Mouse (Mus musculus): ENCODE results near the gene Prph. TPM values are rescaled to one million over a fixed set of nuclear protein-coding genes. Genes with fewer than 3 reads are reported as not detected.

Gene Prph
- polyA plus RNA-seq, 1 experiment: not detected

- no peak overlapping the region for H3K4me3 ChIP-seq (ENCODE audit: insufficient read depth, low read depth, low read length)
- H3K27ac ChIP-seq (ENCODE audit: insufficient read depth, low read depth, low read length): no peak overlapping the region
- TF ChIP-seq POLR2A (IDR thresholded peaks at IDR 0.05; ENCODE audit: insufficient read depth, low read depth, low read length) (no peak), CTCF (IDR thresholded peaks at IDR 0.05; ENCODE audit: insufficient read depth, low read depth, low read length) (no peak)
- 96% methylated on average over 12 of the region's 12 CpGs for WGBS
- no peaks in the 10 kb centered on the region for H3K4me1 ChIP-seq (ENCODE audit: control insufficient read depth, insufficient read depth, low read length)
These were observed 27.3 kb downstream of the Prph start for GRCm38 (mm10) chr15:99082322-99082721.

GRCm38 (mm10) chr15:99082840-99083239 lies 27.9 kb downstream of the Prph start:
- no peak for TF ChIP-seq CTCF (IDR thresholded peaks at IDR 0.05; ENCODE audit: insufficient read depth, low read depth, low read length)
- TF ChIP-seq POLR2A (IDR thresholded peaks at IDR 0.05; ENCODE audit: insufficient read depth, low read depth, low read length): no peak
- Histone ChIP-seq H3K4me3 (ENCODE audit: insufficient read depth, low read depth, low read length) (no peak overlapping the region), H3K27ac (ENCODE audit: insufficient read depth, low read depth, low read length) (no peak overlapping the region), H3K4me1 (ENCODE audit: control insufficient read depth, insufficient read depth, low read length) (no peaks in the 10 kb centered on the region)
- WGBS: 93% methylated on average over 16 of the region's 16 CpGs

- WGBS: 57% methylated on average over 9 of the region's 9 CpGs
- Histone ChIP-seq H3K4me1 (ENCODE audit: control insufficient read depth, insufficient read depth, low read length) (peaks cover 2% of the 10 kb centered on the region; the same call in 1 of the 2 replicates), H3K27ac (ENCODE audit: insufficient read depth, low read depth, low read length) (no peak overlapping the region), H3K4me3 (ENCODE audit: insufficient read depth, low read depth, low read length) (no peak overlapping the region)
- no peak for TF ChIP-seq POLR2A (IDR thresholded peaks at IDR 0.05; ENCODE audit: insufficient read depth, low read depth, low read length)
- TF ChIP-seq CTCF (IDR thresholded peaks at IDR 0.05; ENCODE audit: insufficient read depth, low read depth, low read length): peak; percentile 34; the same call in 1 of the 2 replicates
These were observed 28.3 kb downstream of the Prph start for GRCm38 (mm10) chr15:99083258-99083657.

GRCm38 (mm10) chr15:99083867-99084557 lies 29.0 kb downstream of the Prph start:
- no peak overlapping the region for H3K27ac ChIP-seq (ENCODE audit: insufficient read depth, low read depth, low read length)
- H3K4me3 ChIP-seq (ENCODE audit: insufficient read depth, low read depth, low read length): no peak overlapping the region
- peaks cover 4% of the 10 kb centered on the region; the same call in 1 of the 2 replicates for H3K4me1 ChIP-seq (ENCODE audit: control insufficient read depth, insufficient read depth, low read length)
- 42% methylated on average over 11 of the region's 11 CpGs for WGBS
- TF ChIP-seq POLR2A (IDR thresholded peaks at IDR 0.05; ENCODE audit: insufficient read depth, low read depth, low read length) (no peak), CTCF (IDR thresholded peaks at IDR 0.05; ENCODE audit: insufficient read depth, low read depth, low read length) (no peak)

- peaks cover 4% of the 10 kb centered on the region; the same call in 1 of the 2 replicates for H3K4me1 ChIP-seq (ENCODE audit: control insufficient read depth, insufficient read depth, low read length)
- no peak for TF ChIP-seq POLR2A (IDR thresholded peaks at IDR 0.05; ENCODE audit: insufficient read depth, low read depth, low read length)
- no peak for TF ChIP-seq CTCF (IDR thresholded peaks at IDR 0.05; ENCODE audit: insufficient read depth, low read depth, low read length)
- H3K27ac ChIP-seq (ENCODE audit: insufficient read depth, low read depth, low read length): no peak overlapping the region
- 49% methylated on average over 19 of the region's 19 CpGs for WGBS
- no peak overlapping the region for H3K4me3 ChIP-seq (ENCODE audit: insufficient read depth, low read depth, low read length)
These were observed 29.6 kb downstream of the Prph start for GRCm38 (mm10) chr15:99084618-99085017.

- WGBS: 94% methylated on average over 4 of the region's 4 CpGs
These were observed 31.0 kb downstream of the Prph start for GRCm38 (mm10) chr15:99085997-99086396.

GRCm38 (mm10) chr15:99087253-99088075 lies 32.5 kb downstream of the Prph start, which contains the start of gene C1ql4:
Gene C1ql4 (minus strand): TSS chr15:99087817.
- peaks cover 4% of the 10 kb centered on the region; the same call in 1 of the 2 replicates for H3K4me1 ChIP-seq (ENCODE audit: control insufficient read depth, insufficient read depth, low read length)
- H3K27ac ChIP-seq (ENCODE audit: insufficient read depth, low read depth, low read length): no peak within 1 kb of the TSS
- TF ChIP-seq POLR2A (IDR thresholded peaks at IDR 0.05; ENCODE audit: insufficient read depth, low read depth, low read length) (no peak), CTCF (IDR thresholded peaks at IDR 0.05; ENCODE audit: insufficient read depth, low read depth, low read length) (no peak; the same call in 1 of the 2 replicates)
- 11% methylated on average over 60 of the region's 60 CpGs for WGBS
- peak within 1 kb of the TSS; percentile 17 for H3K4me3 ChIP-seq (ENCODE audit: insufficient read depth, low read depth, low read length)

More at GRCm38 (mm10) chr15:99085997-99086396, 31.0 kb downstream of the Prph start:
- no peak for TF ChIP-seq POLR2A (IDR thresholded peaks at IDR 0.05; ENCODE audit: insufficient read depth, low read depth, low read length)
- no peak for TF ChIP-seq CTCF (IDR thresholded peaks at IDR 0.05; ENCODE audit: insufficient read depth, low read depth, low read length)
- H3K27ac ChIP-seq (ENCODE audit: insufficient read depth, low read depth, low read length): no peak overlapping the region
- peaks cover 4% of the 10 kb centered on the region; the same call in 1 of the 2 replicates for H3K4me1 ChIP-seq (ENCODE audit: control insufficient read depth, insufficient read depth, low read length)
- H3K4me3 ChIP-seq (ENCODE audit: insufficient read depth, low read depth, low read length): no peak overlapping the region

- TF ChIP-seq CTCF (IDR thresholded peaks at IDR 0.05; ENCODE audit: insufficient read depth, low read depth, low read length): peak; percentile 77
- no peak for TF ChIP-seq POLR2A (IDR thresholded peaks at IDR 0.05; ENCODE audit: insufficient read depth, low read depth, low read length)
- Histone ChIP-seq H3K4me3 (ENCODE audit: insufficient read depth, low read depth, low read length) (peak overlapping the region; percentile 17), H3K27ac (ENCODE audit: insufficient read depth, low read depth, low read length) (no peak overlapping the region)
These were observed 33.3 kb downstream of the Prph start for GRCm38 (mm10) chr15:99088292-99088691.

GRCm38 (mm10) chr15:99089069-99089468 lies 34.1 kb downstream of the Prph start:
- H3K27ac ChIP-seq (ENCODE audit: insufficient read depth, low read depth, low read length): no peak overlapping the region
- TF ChIP-seq CTCF (IDR thresholded peaks at IDR 0.05; ENCODE audit: insufficient read depth, low read depth, low read length) (no peak), POLR2A (IDR thresholded peaks at IDR 0.05; ENCODE audit: insufficient read depth, low read depth, low read length) (no peak)
- H3K4me3 ChIP-seq (ENCODE audit: insufficient read depth, low read depth, low read length): no peak overlapping the region
- 59% methylated on average over 14 of the region's 14 CpGs for WGBS
- peaks cover 16% of the 10 kb centered on the region for H3K4me1 ChIP-seq (ENCODE audit: control insufficient read depth, insufficient read depth, low read length)

More at GRCm38 (mm10) chr15:99088292-99088691, 33.3 kb downstream of the Prph start:
- WGBS: 2% methylated on average over 27 of the region's 27 CpGs
- peaks cover 9% of the 10 kb centered on the region for H3K4me1 ChIP-seq (ENCODE audit: control insufficient read depth, insufficient read depth, low read length)

All from olfactory bulb, adult 2 months (tissue).